Mouse (Mus musculus) activated CD4-positive, CD25-positive, alpha-beta regulatory T cell, adult 9 weeks (primary cell): ENCODE measurements around the gene Olfr26. TPM values are rescaled to one million over a fixed set of nuclear protein-coding genes. Genes with fewer than 3 reads are reported as not detected.

Experiments used
- polyA plus RNA-seq: library from polyadenylated mRNA; unstranded; fragments of 100-300 nt; shearing (Covaris generic); gene quantifications from one replicate; pipeline ENCODE4 v1.2.1, GENCODE M21; 2017

The Olfr26 gene
- not detected for polyA plus RNA-seq

GRCm38 (mm10) chr9:38854760-38855159, at the start of gene Olfr26:
Gene Olfr26, plus strand, starts transcription at chr9:38855060.

GRCm38 (mm10) chr9:38814314-38814713, 40.5 kb upstream of the Olfr26 start, which contains the start of gene Olfr922:
Gene Olfr922, plus strand, starts transcription at chr9:38814614.

GRCm38 (mm10) chr9:38826245-38826644, 28.6 kb upstream of the Olfr26 start, which contains the start of gene Olfr923:
Gene Olfr923, plus strand, starts transcription at chr9:38826545.

GRCm38 (mm10) chr9:38844149-38844548, 10.7 kb upstream of the Olfr26 start, which contains the start of gene Olfr924:
Gene Olfr924, plus strand, starts transcription at chr9:38844449.

GRCm38 (mm10) chr9:38876826-38877225, 22.0 kb downstream of the Olfr26 start, which contains the start of gene Olfr926:
Gene Olfr926, plus strand, starts transcription at chr9:38877126.

Other genes with a start within 250 kb of the Olfr26 start
- not detected for gene Olfr914, start 250.0 kb upstream of the Olfr26 start, polyA plus RNA-seq
- gene Olfr916, start 195.2 kb upstream of the Olfr26 start, polyA plus RNA-seq: not detected
- not detected for gene Olfr917, start 189.2 kb upstream of the Olfr26 start, polyA plus RNA-seq
- not detected for gene Olfr918, start 180.5 kb upstream of the Olfr26 start, polyA plus RNA-seq
- gene Olfr919, start 151.4 kb upstream of the Olfr26 start, polyA plus RNA-seq: not detected
- 61.8 TPM for gene Vwa5a, start 136.8 kb upstream of the Olfr26 start, polyA plus RNA-seq
- not detected for gene Olfr920, start 102.8 kb upstream of the Olfr26 start, polyA plus RNA-seq
- gene Olfr921, start 82.0 kb upstream of the Olfr26 start, polyA plus RNA-seq: not detected
- gene Olfr922, start 40.4 kb upstream of the Olfr26 start, polyA plus RNA-seq: not detected
- not detected for gene Olfr923, start 28.5 kb upstream of the Olfr26 start, polyA plus RNA-seq
- gene Olfr924, start 10.6 kb upstream of the Olfr26 start, polyA plus RNA-seq: not detected
- not detected for gene Olfr926, start 22.1 kb downstream of the Olfr26 start, polyA plus RNA-seq
- not detected for gene Olfr930, start 74.7 kb downstream of the Olfr26 start, polyA plus RNA-seq
- gene Olfr933, start 117.3 kb downstream of the Olfr26 start, polyA plus RNA-seq: 0.09 TPM
- not detected for gene Olfr934, start 133.3 kb downstream of the Olfr26 start, polyA plus RNA-seq
- gene Olfr935, start 144.6 kb downstream of the Olfr26 start, polyA plus RNA-seq: not detected
- gene Olfr146, start 168.3 kb downstream of the Olfr26 start, polyA plus RNA-seq: not detected
- not detected for gene Olfr937, start 209.9 kb downstream of the Olfr26 start, polyA plus RNA-seq
- gene Olfr938, start 223.8 kb downstream of the Olfr26 start, polyA plus RNA-seq: not detected